30 mouse cellular contexts compared by ENCODE assay signal in genomic region chr10:42043307-42043706, GRCm38 (mm10). TPM values are rescaled to one million over a fixed set of nuclear protein-coding genes. Genes with fewer than 3 reads are reported as not detected.
A peak's percentile ranks its signal among the peaks of the same experiment; 100 is the strongest.
DNase-seq lines count a peak whose midpoint lies in the region; ATAC-seq and TF ChIP-seq lines count a peak whose summit lies in the region.
"Had no signal": no experiment of that assay in that cellular context is flagged by ENCODE, and none has a peak within 500 bp of the region (broad histone marks: within the 10 kb centered on the region; RNA-seq: fewer than 3 reads in every experiment).

No protein-coding gene starts in this region.

- ATAC-seq in forebrain, postnatal 0 days: 0 out of 2 replicates have a peak, but pooled peaks have one; percentile 23
- ATAC-seq in forebrain, embryonic 15.5 days (replicated peaks): no peak
- ATAC-seq in heart, postnatal 0 days (ENCODE audit: insufficient read depth, low read depth): no peak
- ATAC-seq: intestine, postnatal 0 days; lung, postnatal 0 days; midbrain, embryonic 13.5 days had no signal

- WGBS in forebrain, postnatal 0 days: 67% methylated on average over 3 of the region's 3 CpGs
- WGBS in forebrain, embryonic 15.5 days: 81% methylated on average over 3 of the region's 3 CpGs
- WGBS in heart, postnatal 0 days: 93% methylated on average over 3 of the region's 3 CpGs

- H3K4me2 ChIP-seq in forebrain, postnatal 0 days (ENCODE audit: low read depth): 0 out of 2 replicates have a peak overlapping the region, but pooled peaks have one; percentile 0
- H3K4me2 ChIP-seq in forebrain, embryonic 15.5 days (replicated peaks): no peak overlapping the region
- H3K4me2 ChIP-seq in heart, postnatal 0 days (ENCODE audit: low read depth, low read length): no peak overlapping the region
- H3K4me2 ChIP-seq in myocyte (ENCODE audit: low read depth): peak overlapping the region; percentile 24
- H3K4me2 ChIP-seq: hindbrain, embryonic 14.5 days; limb, embryonic 12.5 days; liver, embryonic 11.5 days; midbrain, embryonic 13.5 days; neural tube, embryonic 15.5 days had no signal

- peaks cover 10% of the 10 kb centered on the region; the same call in 1 of the 2 replicates for H3K4me1 ChIP-seq in forebrain, postnatal 0 days (ENCODE audit: insufficient read depth)
- 0 out of 2 replicates have a peak, but pooled peaks cover 12% of the 10 kb centered on the region for H3K4me1 ChIP-seq in forebrain, embryonic 15.5 days
- peaks cover 12% of the 10 kb centered on the region for H3K4me1 ChIP-seq in heart, postnatal 0 days (ENCODE audit: control insufficient read depth, insufficient read depth)
- H3K4me1 ChIP-seq: midbrain, embryonic 13.5 days; neural tube, embryonic 15.5 days had no signal

- no peaks in the 10 kb centered on the region for H3K36me3 ChIP-seq in forebrain, postnatal 0 days (ENCODE audit: insufficient read depth)
- H3K36me3 ChIP-seq in forebrain, embryonic 15.5 days: no peaks in the 10 kb centered on the region
- H3K36me3 ChIP-seq in heart, postnatal 0 days (replicated peaks; ENCODE audit: control insufficient read depth, insufficient read depth, low read length): no peaks in the 10 kb centered on the region
- no peaks in the 10 kb centered on the region for H3K36me3 ChIP-seq in myocyte (ENCODE audit: control insufficient read depth, insufficient read depth)
- H3K36me3 ChIP-seq: G1E; heart, embryonic 10.5 days; limb, embryonic 12.5 days; midbrain, embryonic 13.5 days; neural tube, embryonic 15.5 days had no signal

- TF ChIP-seq POLR2A in myocyte (IDR thresholded peaks at IDR 0.05; ENCODE audit: insufficient read length, low read depth): no peak

- peak; percentile 43 for DNase-seq in forebrain, postnatal 0 days
- no peak for DNase-seq in heart, postnatal 0 days (ENCODE audit: low spot score)
- no peak for DNase-seq in heart, adult 9 months (ENCODE audit: low spot score in 2 of 2)
- DNase-seq in brain, adult 2 months (ENCODE audit: low read depth, low spot score): peak; percentile 50
- DNase-seq in adipocyte (ENCODE audit: low spot score): no peak
- DNase-seq: adrenal gland, postnatal 14 days; cerebellum, adult 11-12 months; cerebellum, postnatal 10 days; heart, postnatal 10 days; kidney, adult 9 months; kidney, postnatal 10 days; layer of hippocampus, postnatal 36 days; lung, postnatal 4 days; retina, postnatal 1 day; spleen, adult 18-20 months; thymus, adult 2 months; thymus, postnatal 4 days had no signal

- no peak for TF ChIP-seq EP300 in heart, postnatal 0 days (IDR thresholded peaks at IDR 0.05; ENCODE audit: low read depth)

- H3K27me3 ChIP-seq in forebrain, postnatal 0 days (ENCODE audit: insufficient read depth, low read length): no peaks in the 10 kb centered on the region
- no peaks in the 10 kb centered on the region for H3K27me3 ChIP-seq in forebrain, embryonic 15.5 days
- H3K27me3 ChIP-seq in heart, postnatal 0 days (ENCODE audit: control insufficient read depth, insufficient read depth, low read length): no peaks in the 10 kb centered on the region
- H3K27me3 ChIP-seq in myocyte (ENCODE audit: control insufficient read depth, insufficient read depth, insufficient read length): peaks cover 15% of the 10 kb centered on the region
- H3K27me3 ChIP-seq: limb, embryonic 12.5 days; midbrain, embryonic 13.5 days; neural tube, embryonic 15.5 days had no signal

- no peak for TF ChIP-seq CTCF in forebrain, postnatal 0 days (IDR thresholded peaks at IDR 0.05; ENCODE audit: low read depth)
- TF ChIP-seq CTCF in heart, postnatal 0 days (IDR thresholded peaks at IDR 0.05; ENCODE audit: low read depth): no peak

- no peaks in the 10 kb centered on the region for H3K9me3 ChIP-seq in forebrain, postnatal 0 days (ENCODE audit: low read length)
- H3K9me3 ChIP-seq in forebrain, embryonic 15.5 days: no peaks in the 10 kb centered on the region
- H3K9me3 ChIP-seq in heart, postnatal 0 days (replicated peaks; ENCODE audit: control insufficient read depth, low read length): no peaks in the 10 kb centered on the region
- H3K9me3 ChIP-seq: G1E; heart, embryonic 10.5 days; limb, embryonic 12.5 days; megakaryocyte, embryonic 14.5 days had no signal

- H3K79me2 ChIP-seq in myocyte (ENCODE audit: control insufficient read depth, insufficient read depth): no peaks in the 10 kb centered on the region

- H3K4me3 ChIP-seq in forebrain, postnatal 0 days (ENCODE audit: low read depth, low read length): no peak overlapping the region
- no peak overlapping the region for H3K4me3 ChIP-seq in forebrain, embryonic 15.5 days
- no peak overlapping the region for H3K4me3 ChIP-seq in heart, postnatal 0 days (ENCODE audit: low read depth, low read length)
- H3K4me3 ChIP-seq in myocyte: no peak overlapping the region
- H3K4me3 ChIP-seq: erythroblast, embryonic 14.5 days; heart, embryonic 10.5 days; limb, embryonic 12.5 days; megakaryocyte, embryonic 14.5 days; midbrain, embryonic 13.5 days; neural tube, embryonic 15.5 days had no signal

- no peak overlapping the region for H3ac ChIP-seq in myocyte (ENCODE audit: control insufficient read depth, insufficient read length)

- H3K27ac ChIP-seq in forebrain, postnatal 0 days (ENCODE audit: low read depth, low read length): peak overlapping the region; percentile 2; the same call in 1 of the 2 replicates
- H3K27ac ChIP-seq in forebrain, embryonic 15.5 days (replicated peaks): no peak overlapping the region
- peak overlapping the region; percentile 30; the same call in 1 of the 2 replicates for H3K27ac ChIP-seq in heart, postnatal 0 days (ENCODE audit: low read depth)
- H3K27ac ChIP-seq: hindbrain, embryonic 14.5 days; limb, embryonic 12.5 days; midbrain, embryonic 13.5 days; neural tube, embryonic 15.5 days had no signal

- no peak overlapping the region for H3K9ac ChIP-seq in forebrain, postnatal 0 days
- H3K9ac ChIP-seq in forebrain, embryonic 15.5 days (replicated peaks): no peak overlapping the region
- H3K9ac ChIP-seq in heart, postnatal 0 days (replicated peaks; ENCODE audit: low read depth, low read length): no peak overlapping the region
- H3K9ac ChIP-seq: hindbrain, embryonic 14.5 days; limb, embryonic 12.5 days; midbrain, embryonic 13.5 days; neural tube, embryonic 15.5 days had no signal

TF ChIP-seq in myocyte, 11 proteins besides CTCF, POLR2A, EP300 and RAD21:
- TF ChIP-seq E2F4 (IDR thresholded peaks at IDR 0.05; ENCODE audit: insufficient read depth) (no peak), MAX (IDR thresholded peaks at IDR 0.05; ENCODE audit: low read depth) (no peak), POLR2AphosphoS2 (IDR thresholded peaks at IDR 0.05; ENCODE audit: insufficient read length, low read depth) (no peak), REST (IDR thresholded peaks at IDR 0.05; ENCODE audit: insufficient read depth, insufficient read length) (no peak), TCF12 (IDR thresholded peaks at IDR 0.05; ENCODE audit: insufficient read depth, poor library complexity, severe bottlenecking) (no peak), MYOG (IDR thresholded peaks at IDR 0.05; ENCODE audit: control insufficient read depth in 1 of 3, insufficient read depth in 1 of 3, insufficient read length in 2 of 3, low read depth in 2 of 3) (no peak), MYOD1 (IDR thresholded peaks at IDR 0.05; ENCODE audit: control insufficient read depth in 1 of 3, insufficient read length in 2 of 3, low read depth in 2 of 3) (no peak), CEBPB (IDR thresholded peaks at IDR 0.05; ENCODE audit: insufficient read depth, poor library complexity, severe bottlenecking) (no peak), TCF3 (IDR thresholded peaks at IDR 0.05; ENCODE audit: insufficient read length, low read depth) (no peak), USF1 (IDR thresholded peaks at IDR 0.05; ENCODE audit: low read depth) (no peak), SRF (IDR thresholded peaks at IDR 0.05; ENCODE audit: control insufficient read depth, insufficient read length, low read depth) (no peak)

RNA-seq across cellular contexts. Expression of gene Armc2, which starts 25.1 kb away (rescaled TPM):
- total RNA-seq in forebrain, postnatal 0 days (2014; rRNA removed): 9.8 and 11.4 TPM in 2 replicates
- polyA plus RNA-seq in forebrain, postnatal 0 days (2015; fragmentation: Nextera tagmentation; extraction: Ambion mirVana): 10.1 and 14.1 TPM in 2 replicates
- 9.0 and 11.0 TPM in 2 replicates for polyA plus RNA-seq in forebrain, embryonic 15.5 days (2015; fragmentation: Nextera tagmentation; extraction: Ambion mirVana)
- 3.3 and 8.5 TPM in 2 replicates for total RNA-seq in heart, postnatal 0 days (2014; rRNA removed; ENCODE audit: low replicate concordance)
- 1.7 and 2.7 TPM in 2 replicates for polyA plus RNA-seq in heart, postnatal 0 days (2015; fragmentation: Nextera tagmentation; extraction: Ambion mirVana)
- 0.31 TPM for polyA plus RNA-seq in myocyte (2012; fragmentation: generic; extraction: Trizol)
- polyA plus RNA-seq: erythroblast, embryonic 14.5 days; G1E had no signal

Comparison
In these comparisons a context has a peak if more than half of its experiments do, and no peak if none do; other contexts are left out.
1. H3K4me2 ChIP-seq: peak in forebrain, postnatal 0 days (single experiment) and myocyte (single experiment); none in forebrain, embryonic 15.5 days (single experiment) and heart, postnatal 0 days (single experiment).
2. DNase-seq: peak in forebrain, postnatal 0 days (single experiment) and brain, adult 2 months (single experiment); none in heart, postnatal 0 days (single experiment), heart, adult 9 months (0 of 2) and adipocyte (single experiment).